Mouse (Mus musculus) T-cell, adult 2 months (primary cell): ENCODE measurements around the gene Prdm5.

ENCODE experiments used
- DNase-seq: peaks from one replicate; pipeline ENCODE4 v3.0.0; 2022; ENCODE audit warnings: low spot score

Gene Prdm5

GRCm38 (mm10) chr6:65933177-65933576 is 154.4 kb downstream of the Prdm5 start:
- no peak for DNase-seq

GRCm38 (mm10) chr6:65935566-65936281 is 156.9 kb downstream of the Prdm5 start:
- no peak for DNase-seq

GRCm38 (mm10) chr6:65950492-65950891 is 171.7 kb downstream of the Prdm5 start:
- DNase-seq: no peak

- DNase-seq: no peak
These were observed 173.5 kb downstream of the Prdm5 start, which contains the start of gene 4930544G11Rik for GRCm38 (mm10) chr6:65952309-65952708. Gene 4930544G11Rik (plus strand): TSS chr6:65952609.

- DNase-seq: no peak
These were observed 190.8 kb downstream of the Prdm5 start for GRCm38 (mm10) chr6:65969386-65970111.

- DNase-seq: peak; percentile 10
These were observed 191.6 kb downstream of the Prdm5 start for GRCm38 (mm10) chr6:65970410-65970809.
